Mouse (Mus musculus) left cerebral cortex, postnatal 14 days (tissue): ENCODE data around the gene Map3k1. TPM values are rescaled to one million over a fixed set of nuclear protein-coding genes. Genes with fewer than 3 reads are reported as not detected.

ENCODE experiments used
- DNase-seq, 2 experiments: peaks; one replicate each; pipeline ENCODE4 v3.0.0; 2021 to 2022; ENCODE audit warnings: low spot score in 2 of 2, mixed read lengths in 1 of 2
- intact Hi-C: fragments of 180-260 bp; cut with DNase I; formaldehyde crosslinking; loops from one replicate; pipeline ENCODE4 v1.15.1; 2025
- long read RNA-seq, 2 experiments: library from polyadenylated mRNA; stranded (forward); transcript quantifications; one replicate each; pipeline ENCODE4 v2.0.0; 2021
- total RNA-seq, 2 experiments: library from RNA; stranded (reverse); gene quantifications; 2 replicates each; pipeline ENCODE4 v1.2.3; 2021

Map3k1 gene
- total RNA-seq: 10 to 100 TPM; 12.6 to 15.9 TPM
- long read RNA-seq, experiment 1: 0 reads
- long read RNA-seq, experiment 2, full-length matches to known transcripts: 1 of 4 reads
- long read RNA-seq, experiment 2, partial matches to known transcripts: 2 of 4 reads
- long read RNA-seq, experiment 2, other reads (novel, unspliced or antisense): 1 of 4 reads

DNA sequence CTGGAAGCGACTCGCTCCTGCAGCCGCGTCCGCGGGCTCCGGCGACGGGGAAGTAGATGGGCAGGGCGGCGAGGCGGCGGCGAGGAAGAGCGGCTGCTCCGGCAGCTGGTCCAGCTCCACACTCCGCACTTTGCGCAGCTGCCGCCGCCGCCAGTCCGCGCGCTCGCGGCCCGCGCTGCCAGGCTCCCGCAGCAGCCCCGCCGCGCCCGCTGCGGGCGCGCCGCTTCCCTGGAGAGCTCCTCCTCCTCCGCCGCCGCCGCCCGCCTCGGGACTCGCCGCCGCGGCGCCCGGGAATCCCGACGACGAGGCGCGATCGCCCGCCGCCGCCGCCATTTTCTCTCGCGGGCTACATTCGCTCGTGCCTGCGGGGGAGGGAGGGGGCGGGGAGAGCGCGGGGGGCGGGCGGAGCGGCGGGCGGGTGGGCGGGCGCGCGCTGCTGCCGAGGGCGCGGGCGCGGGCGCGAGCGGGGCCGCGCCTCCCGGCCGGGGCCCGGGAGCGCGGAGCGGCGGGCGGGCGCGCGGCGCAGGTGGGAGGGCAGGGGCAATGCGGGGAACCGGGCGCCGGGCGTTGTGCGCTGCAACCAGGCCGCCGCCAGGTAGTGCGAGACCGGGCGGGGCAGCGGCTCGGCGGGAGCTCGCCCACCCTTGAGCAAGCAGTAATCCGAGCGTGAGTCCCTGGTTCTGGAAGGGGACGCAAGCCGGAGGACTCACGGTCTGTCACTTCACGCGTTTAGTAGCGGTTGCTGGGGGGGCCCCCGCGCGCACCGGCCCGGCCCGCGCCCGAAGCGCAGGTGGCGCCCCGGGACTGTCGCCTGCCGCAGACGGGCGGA, at the start of gene Map3k1:
Gene Map3k1 (minus strand): TSS at position 357 of the 829 bp plus-strand sequence.
- DNase-seq: peak; percentile 69 to 72
- intact Hi-C loops: loop anchor here (2.0 to 5.0 kb wide), 2 partner anchors 60 to 98 kb away; no protein-coding TSS in a partner anchor

- DNase-seq: no peak
- intact Hi-C loops: no loop called here
These were observed 48.1 kb upstream of the Map3k1 start for GRCm38 (mm10) chr13:111856786-111857455.

- DNase-seq: no peak
- intact Hi-C loops: no loop called here
These were observed 47.4 kb upstream of the Map3k1 start for GRCm38 (mm10) chr13:111856232-111856631.

DNA sequence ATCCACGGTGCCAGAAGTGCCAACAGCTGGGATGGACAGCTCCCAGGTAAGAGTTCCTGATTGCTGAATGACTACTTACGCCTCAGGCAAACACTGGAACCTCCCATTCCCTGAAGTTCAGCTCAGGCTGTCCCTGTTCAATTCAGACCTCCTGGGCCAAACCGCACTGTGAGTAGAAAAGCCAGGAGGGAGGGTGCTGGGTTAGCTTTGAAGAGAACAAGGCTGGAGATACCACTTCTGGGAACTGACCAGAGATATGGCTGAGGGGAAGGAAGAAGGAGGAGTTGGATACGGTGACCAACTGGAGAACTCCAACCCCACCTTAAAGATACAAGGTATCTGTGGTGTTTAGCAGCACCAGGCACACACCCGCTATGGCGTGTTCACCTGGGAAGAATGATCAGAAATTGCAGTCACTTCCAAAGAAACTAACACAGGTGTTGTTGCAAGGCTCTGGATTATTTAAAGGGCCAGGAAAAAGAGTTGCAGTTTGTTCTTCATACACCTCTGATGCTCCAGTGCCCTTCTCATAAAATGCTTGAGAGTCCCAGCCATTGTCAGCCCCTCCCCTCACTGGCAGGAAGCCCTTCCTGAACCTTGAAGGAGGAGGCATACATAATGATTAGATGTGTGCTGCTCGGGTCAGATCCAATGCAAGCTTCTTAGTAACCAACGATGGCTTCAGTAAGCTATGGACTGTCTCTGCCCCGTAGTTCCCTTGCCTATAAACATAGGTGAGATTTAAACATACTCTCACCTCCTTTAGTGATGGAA, 43.8 kb upstream of the Map3k1 start:
- intact Hi-C loops: no loop called here
- no peak for DNase-seq

DNA sequence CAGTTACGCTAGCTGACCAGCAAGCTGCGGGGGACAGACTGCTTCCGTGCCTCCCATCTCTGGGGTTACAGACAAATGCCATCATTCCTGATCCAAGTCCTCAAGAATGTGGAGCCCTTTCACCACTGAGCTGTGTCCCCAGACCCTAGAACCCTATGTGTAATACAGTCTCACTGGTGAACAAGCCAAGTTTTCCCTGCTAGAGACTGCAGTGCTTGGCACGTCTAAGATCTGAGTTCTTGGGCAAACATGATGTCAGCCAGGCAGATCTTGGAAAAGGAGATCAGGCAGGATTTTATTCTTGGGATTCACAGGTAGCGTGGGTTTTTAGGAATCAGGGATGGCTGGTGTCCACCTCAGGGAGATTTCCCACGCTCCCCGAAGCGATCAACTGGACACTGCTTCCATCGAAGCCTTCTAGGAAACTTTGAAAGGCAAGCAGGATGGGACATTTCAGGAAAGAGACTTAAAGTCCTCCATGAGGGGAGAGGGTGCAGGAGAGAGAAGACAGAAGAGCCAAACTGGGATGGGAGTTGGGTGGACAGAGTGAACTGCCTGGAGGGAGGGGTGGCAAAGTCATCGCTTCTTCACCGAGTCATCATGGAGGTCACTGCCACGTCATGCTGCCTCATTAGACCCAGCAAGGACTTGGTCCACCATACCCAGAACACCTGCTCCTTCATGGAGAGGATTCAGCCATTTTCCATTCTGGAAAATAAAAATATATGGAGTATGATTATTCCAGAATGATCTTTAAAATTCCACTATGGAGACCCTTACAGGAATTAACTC, 41.4 kb upstream of the Map3k1 start:
- DNase-seq: no peak
- intact Hi-C loops: no loop called here

DNA sequence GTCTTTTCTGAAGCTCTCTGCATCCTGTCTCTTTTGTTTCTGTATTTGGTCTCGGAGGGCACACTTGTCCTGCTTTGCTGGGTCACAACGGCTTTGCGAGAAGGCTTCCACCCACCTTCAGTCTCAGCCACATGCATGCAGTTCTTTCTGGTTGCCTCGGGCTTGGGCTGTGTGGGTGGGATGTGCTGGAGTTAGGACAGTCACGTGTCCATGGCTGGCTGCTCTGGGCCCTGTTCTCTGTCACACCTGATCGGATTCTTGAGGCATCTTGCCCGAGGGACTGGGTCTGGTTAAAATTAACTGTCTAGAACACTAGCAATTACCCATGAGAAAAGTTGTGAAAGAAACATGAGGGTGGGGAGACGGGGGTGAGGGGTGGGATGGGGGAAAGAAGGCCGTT, 36.7 kb upstream of the Map3k1 start:
- intact Hi-C loops: no loop called here
- no peak for DNase-seq

- intact Hi-C loops: no loop called here
- DNase-seq: no peak
These were observed 35.5 kb upstream of the Map3k1 start for GRCm38 (mm10) chr13:111844313-111844712.

DNA sequence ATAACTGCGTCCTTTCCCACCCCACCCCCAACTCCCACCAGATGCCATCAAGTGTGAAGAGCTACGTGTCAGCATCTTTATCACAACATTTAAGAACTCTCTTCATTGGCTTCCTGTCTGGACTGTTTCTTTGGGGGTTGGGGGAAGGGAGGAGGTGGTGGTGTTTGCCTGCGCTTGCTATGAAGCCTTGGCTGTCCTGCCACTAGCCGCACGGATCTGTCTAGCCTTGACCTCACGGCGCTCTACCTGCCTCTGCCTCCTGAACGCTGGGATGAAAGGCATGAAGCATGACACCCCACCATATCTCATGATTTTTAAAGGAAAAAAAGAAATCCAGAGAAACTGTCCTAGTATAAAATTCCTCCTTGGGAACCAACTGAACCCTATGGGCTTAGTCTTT, 27.0 kb upstream of the Map3k1 start:
- intact Hi-C loops: no loop called here
- no peak for DNase-seq

DNA sequence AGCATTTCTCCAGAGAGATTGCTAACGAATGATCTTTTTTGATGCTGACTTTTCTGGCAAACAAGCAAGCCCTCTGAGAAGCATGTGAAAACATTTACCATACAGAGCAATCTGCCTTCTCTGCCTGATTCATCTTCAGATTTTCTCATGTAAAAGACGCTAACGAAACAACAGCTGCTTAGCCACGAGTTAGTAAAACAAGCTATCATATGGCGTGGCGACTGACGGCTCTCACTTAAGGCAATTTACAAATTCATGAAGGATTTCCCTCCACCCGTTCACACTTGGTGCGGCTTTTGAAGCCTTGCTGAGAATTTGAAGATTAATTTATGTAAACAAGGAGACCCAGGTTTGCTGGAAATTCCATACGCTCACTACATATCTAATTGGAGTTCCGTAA, 25.8 kb upstream of the Map3k1 start:
- DNase-seq: peak in 1 of 2 experiments; percentile 7
- intact Hi-C loops: no loop called here

GRCm38 (mm10) chr13:111829473-111829872, 20.7 kb upstream of the Map3k1 start:
- intact Hi-C loops: no loop called here
- no peak for DNase-seq

GRCm38 (mm10) chr13:111827481-111827880, 18.7 kb upstream of the Map3k1 start:
- intact Hi-C loops: no loop called here
- DNase-seq: no peak

GRCm38 (mm10) chr13:111824178-111824577, 15.4 kb upstream of the Map3k1 start:
- DNase-seq: no peak
- intact Hi-C loops: no loop called here

DNA sequence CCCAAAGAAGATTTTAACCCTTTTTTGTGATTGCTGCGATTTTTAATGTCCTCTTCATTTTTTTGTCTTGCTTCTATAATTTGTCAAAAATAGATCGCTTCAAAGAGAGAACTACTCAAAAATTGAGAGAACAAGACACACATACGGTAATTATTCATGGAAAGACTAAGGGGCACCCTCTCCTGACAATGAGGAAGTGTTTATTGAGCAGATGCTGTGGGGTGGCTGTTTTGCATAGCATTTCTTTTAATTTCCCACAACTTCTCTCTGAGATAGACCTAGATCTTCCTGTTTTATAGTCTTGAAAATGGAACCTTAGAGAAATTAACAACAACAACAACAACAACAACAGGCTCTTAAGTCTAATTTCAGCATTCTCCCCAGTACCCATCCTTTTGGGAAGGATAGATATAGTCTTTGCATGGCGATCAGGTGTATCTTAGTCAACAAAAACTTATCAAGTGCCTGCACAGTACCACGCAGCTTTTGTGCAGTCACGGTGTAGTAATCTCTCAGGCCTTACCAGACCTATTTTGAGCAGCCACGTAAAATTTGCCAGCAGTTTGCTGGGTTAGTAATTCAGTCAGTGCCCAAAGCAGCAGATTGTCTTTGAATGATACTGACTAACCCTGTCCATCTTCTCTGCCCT, 13.1 kb upstream of the Map3k1 start:
- intact Hi-C loops: no loop called here
- DNase-seq: no peak

GRCm38 (mm10) chr13:111819618-111820385, 11.0 kb upstream of the Map3k1 start:
- intact Hi-C loops: no loop called here
- DNase-seq: no peak

DNA sequence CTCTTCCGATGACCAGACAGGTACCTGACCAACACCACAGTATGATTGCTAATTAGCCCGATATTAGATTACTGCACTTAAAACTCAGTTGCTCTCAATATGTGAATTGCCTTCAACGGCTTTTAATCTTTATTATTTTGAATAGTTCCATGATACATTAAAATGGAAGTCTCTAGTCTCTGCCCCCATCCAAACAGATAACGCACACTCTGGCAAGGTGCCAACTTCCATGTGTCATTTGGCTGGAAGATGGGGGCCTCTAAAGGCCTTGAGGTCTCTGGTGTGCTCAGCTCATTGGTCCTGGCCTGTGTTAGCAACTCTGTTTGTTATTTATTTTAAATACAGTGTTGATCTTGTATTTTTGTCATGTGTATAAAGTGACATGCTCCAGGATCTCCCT, 10.3 kb upstream of the Map3k1 start:
- intact Hi-C loops: no loop called here
- no peak for DNase-seq

DNA sequence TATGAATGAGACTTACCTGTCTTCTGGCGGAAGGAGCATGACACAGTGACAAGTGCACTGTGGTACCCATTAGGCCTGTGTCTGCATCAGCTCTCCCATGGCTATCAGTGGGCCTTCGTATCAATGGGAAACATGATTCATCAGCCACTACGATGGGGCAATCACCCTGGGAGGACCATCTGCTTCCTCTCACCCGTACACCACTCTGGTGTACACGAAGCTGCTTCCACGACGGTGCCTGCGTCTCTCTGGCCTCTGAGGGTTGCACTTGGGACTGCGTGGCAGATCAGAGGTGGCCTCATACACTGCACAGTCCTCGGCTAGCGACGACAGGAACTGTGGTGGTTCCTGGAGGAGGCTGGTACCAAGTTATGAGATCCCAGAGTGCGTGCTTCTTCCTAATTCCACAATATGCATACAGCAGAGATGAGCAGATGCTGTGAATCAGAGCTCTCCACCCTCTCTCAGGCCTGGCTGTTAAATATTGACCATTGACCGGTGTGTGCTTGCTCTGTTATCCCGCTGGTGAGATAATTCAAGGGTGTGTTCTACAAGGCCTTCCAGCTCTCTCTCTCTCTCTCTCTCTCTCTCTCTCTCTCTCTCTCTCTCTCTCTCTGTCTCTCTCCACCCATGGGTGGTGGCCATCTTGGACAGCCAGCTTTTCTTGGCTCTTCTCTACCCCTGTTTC, 9.6 kb upstream of the Map3k1 start:
- intact Hi-C loops: no loop called here
- no peak for DNase-seq

GRCm38 (mm10) chr13:111817773-111818172, 9.0 kb upstream of the Map3k1 start:
- intact Hi-C loops: no loop called here
- DNase-seq: no peak
